Mouse (Mus musculus): ENCODE data around the gene Gm21958. TPM values are rescaled to one million over a fixed set of nuclear protein-coding genes. Genes with fewer than 3 reads are reported as not detected.

Gm21958 gene
- polyA plus RNA-seq (2014; fragmentation: Illumina TruSeq; extraction: RNeasy Lipid Tissue Mini Kit (QIAGEN cat#74804); ENCODE audit: low read depth, low replicate concordance): not detected

GRCm38 (mm10) chr3:54714253-54714652 is at the start of gene Gm21958:
TSS of gene Gm21958 (minus strand) at chr3:54714353.

DNA sequence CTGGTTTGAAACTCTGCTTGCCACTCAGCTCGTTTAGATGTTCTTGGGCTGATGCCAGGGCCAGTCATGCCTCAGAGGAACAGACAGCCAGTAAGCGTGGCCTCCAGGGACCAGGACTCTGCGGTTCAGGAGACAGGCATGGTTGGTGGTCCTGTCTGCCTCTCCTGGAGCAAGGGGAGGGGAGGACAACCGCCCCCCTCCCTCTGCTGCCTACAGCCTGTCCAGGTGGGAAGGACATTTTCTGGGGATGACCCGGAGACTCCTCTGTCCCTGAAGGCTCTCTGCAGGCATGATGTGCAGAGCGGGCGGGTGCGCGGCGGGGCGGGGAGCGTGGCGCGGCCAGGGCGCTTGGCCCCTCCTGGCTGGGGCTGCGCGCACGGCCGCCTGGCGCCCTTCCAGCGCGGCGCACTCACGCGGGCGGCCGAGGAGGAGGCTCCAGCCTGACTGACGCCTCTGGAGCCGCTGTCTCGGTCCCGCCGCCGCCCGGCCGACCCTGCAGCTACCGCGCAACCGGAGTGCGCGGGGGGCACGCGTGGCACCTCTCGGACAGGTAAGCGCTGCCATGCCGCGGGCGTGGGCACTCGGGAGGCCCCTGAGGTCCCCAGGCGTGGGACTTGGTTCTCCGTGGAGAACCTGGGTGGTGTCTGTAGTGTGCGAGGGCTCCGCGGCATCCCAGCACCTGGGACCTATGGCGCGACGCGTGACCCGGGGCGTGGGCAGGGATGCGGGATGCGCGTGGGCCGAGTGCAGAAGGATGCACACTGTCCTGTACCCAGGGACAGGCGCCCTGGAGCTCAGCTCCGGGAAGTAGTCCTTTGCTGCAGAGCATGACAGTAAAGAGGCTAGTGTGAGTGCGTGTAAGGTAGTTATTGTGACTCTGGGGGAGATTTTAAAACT is 41.2 kb upstream of the Gm21958 start, which contains the start of gene Smad9:
Gene Smad9 (plus strand): TSS at position 438 of the 897 bp plus-strand sequence.

GRCm38 (mm10) chr3:54735247-54736046 is 21.3 kb upstream of the Gm21958 start, which contains the start of the genes Exosc8 and Alg5:
TSS of gene Exosc8 (minus strand) at chr3:54735393.
TSS of gene Alg5 (plus strand) at chr3:54735539.

DNA sequence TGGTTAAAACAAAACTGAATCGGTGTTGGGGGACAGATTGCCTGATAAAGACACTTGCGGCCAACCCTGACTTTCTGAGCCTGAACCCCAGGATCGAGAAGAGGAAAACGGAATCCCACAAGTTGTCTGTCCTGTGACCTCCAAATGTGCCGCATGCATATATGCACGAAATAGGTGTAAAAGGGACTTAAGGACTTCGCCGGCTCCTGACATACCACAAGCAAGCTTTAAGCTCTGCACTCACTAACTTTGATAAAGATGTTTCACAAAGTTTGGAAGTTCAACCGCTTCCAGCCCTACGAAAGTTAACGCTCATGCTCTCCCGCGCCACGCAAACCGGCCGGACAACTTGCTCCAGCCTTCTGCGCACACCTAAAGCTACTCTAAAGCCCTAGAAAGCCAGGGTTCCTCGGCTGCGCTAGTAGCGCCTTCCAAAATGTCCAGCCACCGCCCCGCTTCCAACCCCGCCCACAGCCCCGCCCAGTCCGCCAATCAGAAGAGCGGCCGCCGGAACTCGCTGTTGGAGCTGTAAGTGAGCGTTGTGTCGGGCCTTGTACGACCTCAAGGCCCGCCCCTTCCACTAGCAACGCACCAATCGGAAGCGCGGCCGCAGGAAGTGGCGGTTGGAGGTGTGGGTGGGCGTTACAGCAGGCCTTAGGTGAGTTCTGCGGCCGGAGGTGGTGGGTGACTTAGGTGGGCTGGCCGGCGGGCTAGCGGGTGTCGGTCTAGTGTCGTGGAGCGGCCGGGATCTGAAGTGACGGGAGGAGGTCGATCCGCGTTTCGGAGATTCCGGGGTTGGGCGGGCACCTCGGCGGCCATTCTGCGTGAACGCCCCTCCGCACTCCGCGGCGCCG is 21.7 kb downstream of the Gm21958 start, which contains the start of gene Supt20:
Gene Supt20 (plus strand): TSS at position 606 of the 854 bp plus-strand sequence.

Other genes starting within 250 kb of the Gm21958 start
- gene Supt20, start 21.5 kb downstream of the Gm21958 start, polyA plus RNA-seq (2014; fragmentation: Illumina TruSeq; extraction: RNeasy Lipid Tissue Mini Kit (QIAGEN cat#74804); ENCODE audit: low read depth, low replicate concordance): 1,030 TPM
- 14.4 TPM for gene Exosc8, start 21.0 kb upstream of the Gm21958 start, polyA plus RNA-seq (2014; fragmentation: Illumina TruSeq; extraction: RNeasy Lipid Tissue Mini Kit (QIAGEN cat#74804); ENCODE audit: low read depth, low replicate concordance)
- gene Alg5, start 21.2 kb upstream of the Gm21958 start, polyA plus RNA-seq (2014; fragmentation: Illumina TruSeq; extraction: RNeasy Lipid Tissue Mini Kit (QIAGEN cat#74804); ENCODE audit: low read depth, low replicate concordance): 10.5 TPM
- gene Smad9, start 41.2 kb upstream of the Gm21958 start, polyA plus RNA-seq (2014; fragmentation: Illumina TruSeq; extraction: RNeasy Lipid Tissue Mini Kit (QIAGEN cat#74804); ENCODE audit: low read depth, low replicate concordance): 0.98 TPM
- gene Rfxap, start 93.4 kb upstream of the Gm21958 start, polyA plus RNA-seq (2014; fragmentation: Illumina TruSeq; extraction: RNeasy Lipid Tissue Mini Kit (QIAGEN cat#74804); ENCODE audit: low read depth, low replicate concordance): 14.8 TPM
- gene Sertm1, start 201.5 kb upstream of the Gm21958 start, polyA plus RNA-seq (2014; fragmentation: Illumina TruSeq; extraction: RNeasy Lipid Tissue Mini Kit (QIAGEN cat#74804); ENCODE audit: low read depth, low replicate concordance): not detected

All from testis, adult 10 weeks (tissue).